Mouse (Mus musculus) neural tube, embryonic 14.5 days (tissue): ENCODE data around the gene Cyth2. TPM values are rescaled to one million over a fixed set of nuclear protein-coding genes. Genes with fewer than 3 reads are reported as not detected.
A peak's percentile ranks its signal among the peaks of the same experiment; 100 is the strongest.

Experiments used
- ATAC-seq: fragments of 200-750 bp; cut with Nextera tagmentation; 2 replicates; pipeline ENCODE4 v1.8.0; 2017; ENCODE audit warnings: low read depth, mild to moderate bottlenecking, moderate TSS enrichment, moderate library complexity
- H3K27ac ChIP-seq: fragments of 300-500 bp; sonication (generic); 2 replicates; pipeline ENCODE4 v1.5.1; 2014; ENCODE audit warnings: low read depth, mild to moderate bottlenecking, control low read depth, low read length, moderate library complexity, mixed read lengths
- H3K27me3 ChIP-seq: fragments of 300-500 bp; sonication (generic); 2 replicates; pipeline ENCODE4 v1.6.1; 2014; ENCODE audit warnings: low read length; ENCODE audit not compliant: control insufficient read depth, insufficient read depth
- H3K36me3 ChIP-seq: fragments of 300-500 bp; sonication (generic); 2 replicates; pipeline ENCODE4 v1.6.1; 2014; ENCODE audit warnings: low read length, mixed read lengths; ENCODE audit not compliant: control insufficient read depth, insufficient read depth
- H3K4me1 ChIP-seq: fragments of 300-500 bp; sonication (generic); 2 replicates; pipeline ENCODE4 v1.6.1; 2014; ENCODE audit warnings: low read length; ENCODE audit not compliant: control insufficient read depth, insufficient read depth
- H3K4me2 ChIP-seq: fragments of 300-500 bp; sonication (generic); 2 replicates; pipeline ENCODE4 v1.6.1; 2014; ENCODE audit warnings: mild to moderate bottlenecking, low read depth, low read length, control low read depth
- H3K4me3 ChIP-seq: fragments of 300-500 bp; sonication (generic); 2 replicates; pipeline ENCODE4 v1.5.1; 2014; ENCODE audit warnings: low read depth, low read length, control low read depth, mixed read lengths
- H3K9ac ChIP-seq: fragments of 300-500 bp; sonication (generic); replicated peaks from 2 replicates; pipeline ENCODE4 v1.6.1; 2014; ENCODE audit warnings: low read depth, mild to moderate bottlenecking, control low read depth, low read length, mixed read lengths
- H3K9me3 ChIP-seq: fragments of 300-500 bp; sonication (generic); 2 replicates; pipeline ENCODE4 v1.6.1; 2016; ENCODE audit warnings: low read length; ENCODE audit not compliant: control insufficient read depth
- WGBS: fragments of 180-500 bp; shearing (Covaris S2); extraction: QIAGEN DNeasy Blood & Tissue Kit; methylation state at CpG from one replicate; pipeline ENCODE4 v1.1.7; 2014; 5-methylcytosine and 5-hydroxymethylcytosine counted together
- polyA plus RNA-seq: library from polyadenylated mRNA; unstranded; fragments of >200 nt; fragmentation: Nextera tagmentation; extraction: Ambion mirVana; gene quantifications from 2 replicates; pipeline ENCODE4 v1.2.1, GENCODE M21; 2014

The Cyth2 gene
- polyA plus RNA-seq, 1 experiment from 2014 or later: 223 TPM

DNA sequence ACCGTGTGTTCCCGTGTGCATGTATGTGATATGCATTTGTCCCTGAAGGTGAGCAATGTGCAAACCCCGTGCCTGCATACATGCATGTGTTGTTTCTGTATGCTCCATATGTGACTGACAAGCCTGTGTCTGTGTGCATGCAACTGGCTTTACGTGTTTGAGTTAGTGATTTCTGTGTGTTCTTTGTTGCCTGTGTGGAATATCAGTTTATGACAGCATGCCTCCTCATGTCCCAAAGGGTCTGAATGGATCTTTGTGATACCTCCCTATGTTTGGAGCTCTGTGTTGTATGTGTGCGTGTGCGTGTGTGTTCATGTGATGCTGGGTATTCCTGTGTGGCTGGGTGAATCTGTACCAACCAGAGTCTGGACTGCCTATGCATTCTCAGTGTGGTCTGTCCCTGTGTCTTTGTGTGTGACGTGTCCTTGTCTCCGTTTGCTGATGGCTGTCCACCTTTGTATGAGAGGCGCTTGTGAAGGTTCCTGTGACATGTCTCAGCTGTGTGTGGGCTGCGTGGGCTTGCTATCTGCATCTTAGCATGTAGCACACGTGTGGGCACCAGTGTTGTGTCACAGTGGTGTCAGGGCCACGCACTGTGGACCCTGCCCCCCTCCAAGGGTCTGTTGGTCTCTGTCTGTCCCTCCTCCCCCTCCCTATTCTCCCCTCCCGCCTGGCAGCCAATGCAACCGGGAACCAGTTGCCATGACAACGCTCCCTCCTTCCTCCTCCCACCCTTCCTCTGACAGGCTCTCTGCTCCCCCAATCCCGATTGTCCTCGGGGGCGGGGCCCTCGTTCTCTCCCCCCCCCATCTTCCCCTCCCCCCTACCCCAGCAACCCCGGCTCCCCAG lies 29.6 kb downstream of the Cyth2 start, which contains the start of gene Sult2b1:
TSS of gene Sult2b1 (minus strand) at position 146 of the 849 bp plus-strand sequence.
- H3K4me2 ChIP-seq: peak within 1 kb of the TSS; percentile 72
- peaks cover 22% of the 10 kb centered on the region for H3K36me3 ChIP-seq
- H3K4me3 ChIP-seq: peak within 1 kb of the TSS; percentile 97
- H3K27ac ChIP-seq: peak within 1 kb of the TSS; percentile 95
- ATAC-seq: peak; percentile 63
- 15% methylated on average over 15 of the region's 20 CpGs for WGBS
- H3K27me3 ChIP-seq: peaks cover 2% of the 10 kb centered on the region; the same call in 1 of the 2 replicates
- no peaks in the 10 kb centered on the region for H3K9me3 ChIP-seq
- peaks cover 13% of the 10 kb centered on the region for H3K4me1 ChIP-seq
- peak within 1 kb of the TSS; percentile 97 for H3K9ac ChIP-seq

DNA sequence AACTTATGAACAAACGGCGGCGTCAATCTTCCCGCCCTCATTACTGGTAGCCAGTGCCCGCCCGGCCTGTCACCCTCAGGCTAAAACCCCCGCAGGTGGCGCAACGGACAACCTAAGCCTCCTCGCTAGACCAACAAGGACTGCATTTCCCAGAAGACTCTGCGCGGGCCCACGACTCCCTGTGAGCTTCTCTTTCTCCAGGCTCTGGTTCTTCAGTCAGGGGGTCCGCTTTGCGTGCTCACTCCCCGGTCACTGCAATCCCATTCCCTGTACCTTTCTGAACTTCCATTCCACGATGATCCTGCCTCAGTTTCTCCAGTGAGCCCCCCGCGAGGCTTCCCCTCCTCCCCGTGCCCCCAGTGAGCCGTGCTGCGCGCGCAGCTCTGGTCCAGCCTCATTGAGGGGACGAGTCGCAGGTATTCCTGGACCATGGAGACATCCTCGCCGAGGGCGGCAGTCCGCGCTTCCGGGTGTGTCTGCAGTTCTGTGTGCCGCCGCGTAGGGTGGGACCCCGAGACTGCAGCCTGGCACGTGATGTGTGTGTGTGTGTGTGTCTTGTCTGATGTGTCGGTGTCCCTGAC lies 30.8 kb downstream of the Cyth2 start, which contains the start of gene Lmtk3:
TSS of gene Lmtk3 (plus strand) at position 228 of the 581 bp plus-strand sequence.
- Histone ChIP-seq H3K4me3 (peak within 1 kb of the TSS; percentile 97), H3K27ac (peak within 1 kb of the TSS; percentile 95), H3K4me2 (peak within 1 kb of the TSS; percentile 72), H3K27me3 (peaks cover 2% of the 10 kb centered on the region; the same call in 1 of the 2 replicates), H3K4me1 (peaks cover 13% of the 10 kb centered on the region), H3K9ac (peak within 1 kb of the TSS; percentile 97), H3K9me3 (no peaks in the 10 kb centered on the region), H3K36me3 (peaks cover 14% of the 10 kb centered on the region)
- WGBS: under 1% methylated on average over 38 of the region's 38 CpGs
- ATAC-seq: peak; percentile 58

DNA sequence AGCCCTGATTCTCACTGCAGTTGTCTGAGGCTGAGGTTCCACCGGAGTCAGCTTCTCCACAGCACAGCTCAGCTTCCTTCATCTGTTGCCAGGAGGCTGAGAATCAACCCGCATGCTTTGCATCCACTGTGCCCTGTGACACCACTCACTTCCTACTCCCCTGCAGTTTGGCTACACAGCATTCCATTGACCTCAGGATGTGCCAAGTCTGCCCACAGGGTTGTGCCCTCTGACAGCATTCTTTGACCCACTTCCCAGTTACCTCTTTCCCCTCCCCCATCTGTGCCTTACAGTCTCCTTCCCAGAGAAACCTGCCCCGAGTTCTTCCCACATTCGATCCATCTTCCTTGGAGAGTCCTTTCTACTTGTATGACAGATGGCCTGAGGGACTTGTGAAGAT lies 32.1 kb downstream of the Cyth2 start:
- ATAC-seq: no peak
- 68% methylated on average over 4 of the region's 4 CpGs for WGBS
- Histone ChIP-seq H3K27ac (no peak overlapping the region), H3K4me2 (no peak overlapping the region), H3K27me3 (peaks cover 2% of the 10 kb centered on the region; the same call in 1 of the 2 replicates), H3K4me3 (no peak overlapping the region), H3K36me3 (0 out of 2 replicates have a peak, but pooled peaks cover under 1% of the 10 kb centered on the region), H3K4me1 (peaks cover 8% of the 10 kb centered on the region), H3K9ac (no peak overlapping the region), H3K9me3 (no peaks in the 10 kb centered on the region)

DNA sequence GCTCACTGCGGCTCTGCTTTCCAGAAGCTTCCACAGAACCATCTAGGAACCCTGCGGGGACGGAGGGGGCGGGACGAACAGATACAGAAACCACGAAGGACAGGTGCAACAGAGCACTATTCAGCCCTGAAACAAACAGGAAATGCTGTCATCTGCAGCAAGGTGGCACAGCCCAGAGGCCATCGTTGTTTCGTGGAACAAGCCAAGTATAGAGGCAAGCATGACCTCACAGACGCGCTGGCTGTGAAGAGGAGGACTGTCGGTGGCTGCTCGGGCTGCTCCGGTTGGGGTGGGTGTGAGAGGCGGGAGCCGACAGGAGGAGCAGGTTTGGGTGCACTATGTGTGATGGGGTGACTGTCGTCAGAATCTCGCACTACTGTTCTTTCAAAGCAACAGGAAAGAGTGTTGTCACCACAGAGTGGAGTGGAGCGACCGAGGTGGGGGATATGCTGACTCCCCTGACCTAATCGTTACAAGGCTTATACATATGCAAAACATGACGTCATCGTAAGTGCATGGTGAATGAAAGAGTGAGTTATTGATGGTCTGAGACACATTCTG lies 35.2 kb downstream of the Cyth2 start:
- Histone ChIP-seq H3K9ac (no peak overlapping the region), H3K4me1 (no peaks in the 10 kb centered on the region), H3K9me3 (no peaks in the 10 kb centered on the region), H3K27me3 (no peaks in the 10 kb centered on the region), H3K4me2 (no peak overlapping the region), H3K4me3 (no peak overlapping the region), H3K27ac (no peak overlapping the region), H3K36me3 (no peaks in the 10 kb centered on the region)
- no peak for ATAC-seq
- WGBS: 20% methylated on average over 22 of the region's 22 CpGs

DNA sequence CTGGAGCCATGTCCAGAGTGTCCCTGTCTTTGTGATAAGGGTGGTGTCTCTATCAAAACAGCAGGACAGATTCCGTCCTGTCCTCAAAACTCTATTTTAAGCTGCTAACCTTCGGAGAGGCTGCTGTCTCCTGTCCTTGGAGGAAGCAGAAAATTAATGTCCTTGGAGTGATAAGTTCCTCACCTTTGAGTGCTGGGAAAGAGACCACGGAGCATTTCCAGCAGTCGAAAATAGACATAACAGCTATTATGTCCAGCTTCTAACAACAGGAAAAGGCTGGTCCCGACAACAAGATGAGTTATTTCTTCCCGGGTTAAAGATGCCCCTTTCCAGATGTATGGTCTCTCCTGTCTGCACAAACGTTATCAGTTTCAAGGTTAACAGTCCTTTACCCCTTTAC lies 39.1 kb downstream of the Cyth2 start:
- H3K4me3 ChIP-seq: no peak overlapping the region
- H3K27ac ChIP-seq: no peak overlapping the region
- ATAC-seq: no peak
- whole genome bisulfite sequencing: 84% methylated on average over 7 of the region's 7 CpGs
- no peaks in the 10 kb centered on the region for H3K9me3 ChIP-seq
- H3K36me3 ChIP-seq: no peaks in the 10 kb centered on the region
- H3K4me2 ChIP-seq: no peak overlapping the region
- H3K27me3 ChIP-seq: no peaks in the 10 kb centered on the region
- no peaks in the 10 kb centered on the region for H3K4me1 ChIP-seq
- no peak overlapping the region for H3K9ac ChIP-seq

DNA sequence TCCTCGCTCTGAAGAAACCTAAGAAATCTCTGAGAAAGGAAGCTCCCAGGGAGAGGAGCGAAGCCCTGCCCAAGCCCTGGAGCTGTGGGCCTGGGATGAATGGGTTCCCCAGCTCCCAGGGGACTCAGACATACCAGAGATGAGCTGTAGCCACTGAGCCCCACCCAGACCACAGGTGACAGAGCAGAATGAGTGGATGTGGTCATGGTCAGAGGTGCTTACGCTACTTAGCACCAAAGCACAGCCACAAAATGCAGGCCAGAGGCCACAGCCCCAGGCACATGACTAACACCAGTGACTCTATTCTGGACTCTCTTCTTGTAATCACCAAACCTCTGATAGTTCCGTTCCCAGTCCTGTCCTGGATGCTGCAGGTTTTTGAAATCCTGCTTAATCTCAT lies 43.3 kb downstream of the Cyth2 start:
- no peak overlapping the region for H3K4me3 ChIP-seq
- WGBS: 75% methylated on average over 4 of the region's 4 CpGs
- ATAC-seq: no peak

DNA sequence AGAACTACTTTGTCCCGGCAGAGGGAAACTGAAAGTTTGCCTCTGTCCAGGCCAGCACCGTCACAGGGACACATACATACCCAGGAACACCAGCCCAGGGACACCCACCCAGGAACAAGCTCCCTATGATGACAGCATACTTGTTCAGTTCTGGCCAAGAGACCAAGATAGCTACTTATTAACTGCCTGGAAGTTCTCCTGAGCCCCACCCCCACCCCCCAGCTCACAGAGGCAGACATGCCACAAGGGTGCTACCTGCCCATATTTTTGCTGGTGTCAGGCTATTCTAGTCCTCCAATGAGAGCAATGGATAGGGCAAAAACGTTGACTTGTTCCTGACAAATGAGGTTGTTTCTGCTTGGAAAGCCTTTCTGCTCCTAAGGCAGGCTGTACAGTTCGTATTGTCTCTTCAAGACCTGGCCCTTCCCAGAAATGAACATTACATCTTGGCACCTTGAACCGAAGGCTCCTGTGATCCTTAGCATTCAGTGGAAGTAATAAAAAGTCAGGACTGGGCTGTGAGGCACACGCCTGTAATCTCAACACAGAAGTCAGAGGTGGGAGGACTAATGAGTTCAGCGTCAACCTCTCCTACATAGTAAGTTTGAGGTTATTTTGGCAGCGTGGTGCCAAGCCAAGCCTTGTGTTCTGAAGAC lies 43.8 kb downstream of the Cyth2 start:
- H3K36me3 ChIP-seq: no peaks in the 10 kb centered on the region
- no peaks in the 10 kb centered on the region for H3K4me1 ChIP-seq
- H3K4me3 ChIP-seq: no peak overlapping the region
- H3K9me3 ChIP-seq: no peaks in the 10 kb centered on the region
- H3K27ac ChIP-seq: no peak overlapping the region
- H3K9ac ChIP-seq: no peak overlapping the region
- H3K4me2 ChIP-seq: no peak overlapping the region
- no peaks in the 10 kb centered on the region for H3K27me3 ChIP-seq
- no peak for ATAC-seq
- 80% methylated on average over 8 of the region's 8 CpGs for WGBS

More for the DNA sequence above, 43.3 kb downstream of the Cyth2 start:
- Histone ChIP-seq H3K27me3 (no peaks in the 10 kb centered on the region), H3K27ac (no peak overlapping the region), H3K4me2 (no peak overlapping the region), H3K36me3 (no peaks in the 10 kb centered on the region), H3K9me3 (no peaks in the 10 kb centered on the region), H3K4me1 (no peaks in the 10 kb centered on the region), H3K9ac (no peak overlapping the region)

DNA sequence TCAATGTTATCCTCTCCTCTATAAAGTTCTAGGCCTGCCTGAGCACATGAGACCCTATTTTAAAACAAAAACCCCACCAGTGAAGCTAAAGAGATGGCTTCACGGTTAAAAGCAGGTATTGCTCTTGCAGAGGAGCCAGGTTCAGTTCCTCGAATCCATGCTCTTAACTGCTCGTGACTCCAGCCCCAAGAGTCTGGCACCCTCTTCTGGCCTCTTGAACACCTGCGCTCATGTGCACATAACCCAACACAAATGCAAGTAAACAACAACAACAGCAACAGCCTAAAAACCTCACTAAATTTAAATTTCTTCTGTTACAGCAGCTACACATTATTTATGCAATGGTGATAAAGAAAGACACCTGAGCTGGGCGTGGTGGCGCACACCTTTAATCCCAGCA lies 46.9 kb downstream of the Cyth2 start:
- H3K4me3 ChIP-seq: no peak overlapping the region
- H3K36me3 ChIP-seq: no peaks in the 10 kb centered on the region
- no peak overlapping the region for H3K9ac ChIP-seq
- no peaks in the 10 kb centered on the region for H3K4me1 ChIP-seq
- no peak overlapping the region for H3K4me2 ChIP-seq
- H3K27me3 ChIP-seq: no peaks in the 10 kb centered on the region
- 95% methylated on average over 6 of the region's 6 CpGs for WGBS
- H3K27ac ChIP-seq: no peak overlapping the region
- no peaks in the 10 kb centered on the region for H3K9me3 ChIP-seq
- no peak for ATAC-seq
